Mouse (Mus musculus): ENCODE results near the gene Gm17535. TPM values are rescaled to one million over a fixed set of nuclear protein-coding genes. Genes with fewer than 3 reads are reported as not detected.
"Not testable (repeated sequence)": the region's sequence is repeated elsewhere in the genome, so short reads cannot be mapped to it uniquely, and the experiment has no call there.

Gm17535 gene
- polyA plus RNA-seq, 1 experiment from 2014 or later, result not detected

- not testable (repeated sequence) for ATAC-seq (ENCODE audit: insufficient read depth, low FRiP score); H3K9ac ChIP-seq (ENCODE audit: low read length)
- 79% methylated on average over 2 of the region's 7 CpGs for WGBS
Observed at GRCm38 (mm10) chr9:3012054-3012621, 22.3 kb upstream of the Gm17535 start.

GRCm38 (mm10) chr9:3012733-3013279 lies 21.6 kb upstream of the Gm17535 start, which contains the start of gene Gm10721:
TSS of gene Gm10721 (plus strand) at chr9:3013140.
- not testable (repeated sequence) for H3K4me1 ChIP-seq (ENCODE audit: control insufficient read depth, insufficient read depth, low read length); H3K36me3 ChIP-seq (ENCODE audit: control insufficient read depth, insufficient read depth, low read length); H3K9ac ChIP-seq (ENCODE audit: low read length); H3K27ac ChIP-seq (ENCODE audit: low read length); H3K4me2 ChIP-seq (ENCODE audit: low read depth, low read length); H3K4me3 ChIP-seq (replicated peaks; ENCODE audit: low read length); H3K9me3 ChIP-seq (replicated peaks; ENCODE audit: control insufficient read depth, low read length); H3K27me3 ChIP-seq (ENCODE audit: control insufficient read depth, insufficient read depth, low read length)
- ATAC-seq (ENCODE audit: insufficient read depth, low FRiP score), result peak; percentile 49
- no CpG with 5 or more reads among the region's 11 CpGs for WGBS

More at GRCm38 (mm10) chr9:3012054-3012621, 22.3 kb upstream of the Gm17535 start:
- H3K4me3 ChIP-seq (replicated peaks; ENCODE audit: low read length); H3K9me3 ChIP-seq (replicated peaks; ENCODE audit: control insufficient read depth, low read length); H3K27me3 ChIP-seq (ENCODE audit: control insufficient read depth, insufficient read depth, low read length); H3K4me2 ChIP-seq (ENCODE audit: low read depth, low read length); H3K36me3 ChIP-seq (ENCODE audit: control insufficient read depth, insufficient read depth, low read length); H3K27ac ChIP-seq (ENCODE audit: low read length); H3K4me1 ChIP-seq (ENCODE audit: control insufficient read depth, insufficient read depth, low read length): not testable (repeated sequence)

- H3K9ac ChIP-seq (ENCODE audit: low read length); H3K4me2 ChIP-seq (ENCODE audit: low read depth, low read length); H3K9me3 ChIP-seq (replicated peaks; ENCODE audit: control insufficient read depth, low read length); H3K36me3 ChIP-seq (ENCODE audit: control insufficient read depth, insufficient read depth, low read length); H3K27me3 ChIP-seq (ENCODE audit: control insufficient read depth, insufficient read depth, low read length); ATAC-seq (ENCODE audit: insufficient read depth, low FRiP score); H3K4me3 ChIP-seq (replicated peaks; ENCODE audit: low read length); H3K4me1 ChIP-seq (ENCODE audit: control insufficient read depth, insufficient read depth, low read length); H3K27ac ChIP-seq (ENCODE audit: low read length): not testable (repeated sequence)
- 58% methylated on average over 4 of the region's 9 CpGs for WGBS
Observed at GRCm38 (mm10) chr9:3015354-3015753, 19.0 kb upstream of the Gm17535 start, which contains the start of gene Gm10720. TSS of gene Gm10720 (plus strand) at chr9:3015654.

- H3K27me3 ChIP-seq (ENCODE audit: control insufficient read depth, insufficient read depth, low read length); H3K9ac ChIP-seq (ENCODE audit: low read length); H3K4me3 ChIP-seq (replicated peaks; ENCODE audit: low read length); H3K4me2 ChIP-seq (ENCODE audit: low read depth, low read length); H3K27ac ChIP-seq (ENCODE audit: low read length); ATAC-seq (ENCODE audit: insufficient read depth, low FRiP score); H3K4me1 ChIP-seq (ENCODE audit: control insufficient read depth, insufficient read depth, low read length); H3K36me3 ChIP-seq (ENCODE audit: control insufficient read depth, insufficient read depth, low read length); H3K9me3 ChIP-seq (replicated peaks; ENCODE audit: control insufficient read depth, low read length): not testable (repeated sequence)
- 77% methylated on average over 4 of the region's 6 CpGs for WGBS
Observed at GRCm38 (mm10) chr9:3015896-3016295, 18.5 kb upstream of the Gm17535 start.

- H3K27me3 ChIP-seq (ENCODE audit: control insufficient read depth, insufficient read depth, low read length); H3K9ac ChIP-seq (ENCODE audit: low read length); ATAC-seq (ENCODE audit: insufficient read depth, low FRiP score); H3K9me3 ChIP-seq (replicated peaks; ENCODE audit: control insufficient read depth, low read length); H3K36me3 ChIP-seq (ENCODE audit: control insufficient read depth, insufficient read depth, low read length); H3K4me1 ChIP-seq (ENCODE audit: control insufficient read depth, insufficient read depth, low read length); H3K27ac ChIP-seq (ENCODE audit: low read length); H3K4me2 ChIP-seq (ENCODE audit: low read depth, low read length); H3K4me3 ChIP-seq (replicated peaks; ENCODE audit: low read length): not testable (repeated sequence)
- WGBS, result no CpG with 5 or more reads among the region's 9 CpGs
Observed at GRCm38 (mm10) chr9:3017108-3017507, 17.3 kb upstream of the Gm17535 start, which contains the start of gene Gm10719. TSS of gene Gm10719 (plus strand) at chr9:3017408.

GRCm38 (mm10) chr9:3018944-3019343 lies 15.5 kb upstream of the Gm17535 start:
- H3K36me3 ChIP-seq (ENCODE audit: control insufficient read depth, insufficient read depth, low read length); H3K9ac ChIP-seq (ENCODE audit: low read length); H3K4me3 ChIP-seq (replicated peaks; ENCODE audit: low read length); H3K4me1 ChIP-seq (ENCODE audit: control insufficient read depth, insufficient read depth, low read length); H3K4me2 ChIP-seq (ENCODE audit: low read depth, low read length); H3K27me3 ChIP-seq (ENCODE audit: control insufficient read depth, insufficient read depth, low read length); H3K27ac ChIP-seq (ENCODE audit: low read length); ATAC-seq (ENCODE audit: insufficient read depth, low FRiP score); H3K9me3 ChIP-seq (replicated peaks; ENCODE audit: control insufficient read depth, low read length): not testable (repeated sequence)
- WGBS, result 72% methylated on average over 9 of the region's 9 CpGs

- ATAC-seq (ENCODE audit: insufficient read depth, low FRiP score), result peak; percentile 56
- not testable (repeated sequence) for H3K27ac ChIP-seq (ENCODE audit: low read length); H3K9me3 ChIP-seq (replicated peaks; ENCODE audit: control insufficient read depth, low read length); H3K4me1 ChIP-seq (ENCODE audit: control insufficient read depth, insufficient read depth, low read length); H3K36me3 ChIP-seq (ENCODE audit: control insufficient read depth, insufficient read depth, low read length); H3K4me2 ChIP-seq (ENCODE audit: low read depth, low read length); H3K9ac ChIP-seq (ENCODE audit: low read length); H3K4me3 ChIP-seq (replicated peaks; ENCODE audit: low read length); H3K27me3 ChIP-seq (ENCODE audit: control insufficient read depth, insufficient read depth, low read length)
- 76% methylated on average over 11 of the region's 19 CpGs for WGBS
Observed at GRCm38 (mm10) chr9:3019835-3020727, 14.3 kb upstream of the Gm17535 start.

- not testable (repeated sequence) for H3K4me2 ChIP-seq (ENCODE audit: low read depth, low read length); H3K36me3 ChIP-seq (ENCODE audit: control insufficient read depth, insufficient read depth, low read length); H3K27ac ChIP-seq (ENCODE audit: low read length); H3K4me3 ChIP-seq (replicated peaks; ENCODE audit: low read length); H3K9ac ChIP-seq (ENCODE audit: low read length); H3K4me1 ChIP-seq (ENCODE audit: control insufficient read depth, insufficient read depth, low read length); ATAC-seq (ENCODE audit: insufficient read depth, low FRiP score); H3K27me3 ChIP-seq (ENCODE audit: control insufficient read depth, insufficient read depth, low read length); H3K9me3 ChIP-seq (replicated peaks; ENCODE audit: control insufficient read depth, low read length)
- 69% methylated on average over 9 of the region's 13 CpGs for WGBS
Observed at GRCm38 (mm10) chr9:3022316-3023008, 11.9 kb upstream of the Gm17535 start.
